Mouse (Mus musculus) CH12.LX (cell line): ENCODE measurements around the gene Mbd3l1. TPM values are rescaled to one million over a fixed set of nuclear protein-coding genes. Genes with fewer than 3 reads are reported as not detected.
A peak's percentile ranks its signal among the peaks of the same experiment; 100 is the strongest.

Experiments used
- DNase-seq: peaks from one replicate; pipeline ENCODE4 v3.0.0-alpha.2; 2013; ENCODE audit errors: extremely low read depth
- H3K27ac ChIP-seq: 2 replicates; pipeline ENCODE4 v1.5.1; 2012; ENCODE audit warnings: low read depth, mild to moderate bottlenecking, control low read depth, moderate library complexity; ENCODE audit not compliant: insufficient read depth
- H3K27me3 ChIP-seq: replicated peaks from 2 replicates; pipeline ENCODE3; 2012; ENCODE audit warnings: inconsistent platforms
- H3K36me3 ChIP-seq, 2 experiments: replicated peaks in 1 of 2; 2 replicates each; pipeline versions ENCODE3 to v1.6.1; 2012; ENCODE audit warnings: inconsistent platforms in 1 of 2, low read length in 1 of 2, mild to moderate bottlenecking in 1 of 2, mixed read lengths in 1 of 2, moderate library complexity in 1 of 2; ENCODE audit not compliant: control insufficient read depth in 1 of 2, insufficient read depth in 1 of 2
- H3K4me1 ChIP-seq, 2 experiments: 2 replicates each; pipeline ENCODE4 v1.6.1; 2012; ENCODE audit warnings: inconsistent platforms in 1 of 2, moderate library complexity in 1 of 2; ENCODE audit not compliant: insufficient read depth in 2 of 2, control insufficient read depth in 1 of 2
- H3K4me2 ChIP-seq: 2 replicates; pipeline ENCODE4 v1.6.1; 2012; ENCODE audit warnings: low read depth, mild to moderate bottlenecking, control low read depth; ENCODE audit not compliant: poor library complexity, insufficient read depth, severe bottlenecking
- H3K4me3 ChIP-seq, 3 experiments: fragments of 150-350 bp in 1 of 3; sonication (generic) in 1 of 3; replicated peaks in 1 of 3; 2 replicates each; pipeline versions ENCODE3 to v1.5.1; 2011 to 2012; ENCODE audit warnings: low read depth in 2 of 3, low read length in 2 of 3, mild to moderate bottlenecking in 2 of 3, moderate library complexity in 2 of 3, control low read depth in 1 of 3, improper control_type of control experiment in 1 of 3, inconsistent platforms in 1 of 3, mixed read lengths in 1 of 3; ENCODE audit not compliant: poor library complexity in 1 of 3
- H3K79me2 ChIP-seq: replicated peaks from 2 replicates; pipeline ENCODE4 v1.6.1; 2012; ENCODE audit warnings: mild to moderate bottlenecking, moderate library complexity; ENCODE audit not compliant: control insufficient read depth, poor library complexity, insufficient read depth, severe bottlenecking; ENCODE audit errors: extremely low read depth
- H3K9ac ChIP-seq: 2 replicates; pipeline ENCODE4 v1.6.1; 2012; ENCODE audit warnings: low read depth, mild to moderate bottlenecking, control low read depth, moderate library complexity; ENCODE audit not compliant: insufficient read depth
- H3K9me3 ChIP-seq: replicated peaks from 2 replicates; pipeline ENCODE3; 2012; ENCODE audit warnings: low read length, inconsistent platforms, mixed read lengths
- CHD1 ChIP-seq: IDR thresholded peaks from 2 replicates; pipeline ENCODE4 v1.6.1; 2012; ENCODE audit warnings: low read depth, low read length, improper control_type of control experiment, inconsistent platforms
- E2F4 ChIP-seq: IDR thresholded peaks from 2 replicates; pipeline ENCODE4 v1.6.1; 2011; ENCODE audit warnings: low read depth, low read length, improper control_type of control experiment; ENCODE audit not compliant: insufficient replicate concordance
- ELF1 ChIP-seq: IDR thresholded peaks from 2 replicates; pipeline ENCODE4 v1.6.1; 2014; ENCODE audit warnings: low read depth, mild to moderate bottlenecking, inconsistent platforms, low read length, improper control_type of control experiment
- ETS1 ChIP-seq: conservative IDR thresholded peaks from 2 replicates; pipeline ENCODE4 v1.6.1; 2012; ENCODE audit warnings: low read depth, mild to moderate bottlenecking, inconsistent platforms, low read length, improper control_type of control experiment, moderate library complexity
- HCFC1 ChIP-seq: IDR thresholded peaks from 2 replicates; pipeline ENCODE4 v1.6.1; 2012; ENCODE audit warnings: low read depth, mild to moderate bottlenecking, inconsistent platforms, low read length, improper control_type of control experiment
- JUND ChIP-seq: conservative IDR thresholded peaks from 2 replicates; pipeline ENCODE4 v1.6.1; 2011; ENCODE audit warnings: low read depth, low read length, improper control_type of control experiment
- MAX ChIP-seq: IDR thresholded peaks from 2 replicates; pipeline ENCODE4 v1.6.1; 2011; ENCODE audit warnings: low read length, improper control_type of control experiment
- MXI1 ChIP-seq: IDR thresholded peaks from 2 replicates; pipeline ENCODE4 v1.6.1; 2011; ENCODE audit warnings: mild to moderate bottlenecking, low read depth, low read length, improper control_type of control experiment
- NELFE ChIP-seq: IDR thresholded peaks from 2 replicates; pipeline ENCODE4 v1.6.1; 2011; ENCODE audit warnings: low read depth, low read length, improper control_type of control experiment
- POLR2A ChIP-seq: IDR thresholded peaks from 2 replicates; pipeline ENCODE4 v1.6.1; 2011; ENCODE audit warnings: low read depth, mild to moderate bottlenecking, improper control_type of control experiment, low read length
- POLR2AphosphoS2 ChIP-seq: IDR thresholded peaks from 2 replicates; pipeline ENCODE4 v1.6.1; 2011; ENCODE audit warnings: low read depth, low read length, improper control_type of control experiment
- RAD21 ChIP-seq: IDR thresholded peaks from 2 replicates; pipeline ENCODE4 v1.6.1; 2011; ENCODE audit warnings: low read depth, mild to moderate bottlenecking, low read length, improper control_type of control experiment, moderate library complexity
- RCOR1 ChIP-seq: conservative IDR thresholded peaks from 2 replicates; pipeline ENCODE4 v1.6.1; 2012; ENCODE audit warnings: low read depth, mild to moderate bottlenecking, inconsistent platforms, low read length, improper control_type of control experiment
- SIN3A ChIP-seq: IDR thresholded peaks from 2 replicates; pipeline ENCODE4 v1.6.1; 2012; ENCODE audit warnings: low read length, improper control_type of control experiment, inconsistent platforms
- TBP ChIP-seq: conservative IDR thresholded peaks from 2 replicates; pipeline ENCODE4 v1.6.1; 2011; ENCODE audit warnings: low read depth, low read length, improper control_type of control experiment
- UBTF ChIP-seq: IDR thresholded peaks from 2 replicates; pipeline ENCODE4 v1.6.1; 2012; ENCODE audit warnings: low read depth, mild to moderate bottlenecking, inconsistent platforms, low read length, improper control_type of control experiment, moderate library complexity
- ZC3H11A ChIP-seq: IDR thresholded peaks from 2 replicates; pipeline ENCODE4 v1.6.1; 2012; ENCODE audit warnings: low read depth, mild to moderate bottlenecking, inconsistent platforms, low read length, improper control_type of control experiment
- ZMIZ1 ChIP-seq: IDR thresholded peaks from 2 replicates; pipeline ENCODE4 v1.6.1; 2012; ENCODE audit warnings: low read depth, mild to moderate bottlenecking, inconsistent platforms, low read length, improper control_type of control experiment
- dilution Hi-C: fragments of 300-500 bp; cut with MboI; formaldehyde crosslinking; loops from 2 replicates; pipeline ENCODE4 v1.14.3; 2020; ENCODE audit warnings: low sequenced_read_pairs; ENCODE audit not compliant: extremely low pct_unique_long_range_greater_than_20kb, extremely low pct_ligation_motif_present
- in situ Hi-C: fragments of 300-500 bp; cut with MboI; formaldehyde crosslinking; loops from 3 replicates; pipeline ENCODE4 v1.14.3; 2019; ENCODE audit warnings: low sequenced_read_pairs, low pct_ligation_motif_present, low pct_unique_long_range_greater_than_20kb, mixed read lengths
- polyA plus RNA-seq: library from polyadenylated mRNA; unstranded; fragments of >175 nt; gene quantifications from 2 replicates; pipeline ENCODE4 v1.2.1, GENCODE M21; 2012; ENCODE audit warnings: low read depth; ENCODE audit not compliant: insufficient read length
- total RNA-seq, 2 experiments: library from RNA; depleted of rRNA; stranded (reverse); fragments of 300-350 nt in 1 of 2; fragments of >200 nt in 1 of 2; gene quantifications; 2 replicates each; pipeline ENCODE4 v1.2.3; 2012 to 2014

Gene Mbd3l1
- total and polyA plus RNA-seq, 3 experiments, result not detected

GRCm38 (mm10) chr9:18467350-18467749 is 10.8 kb upstream of the Mbd3l1 start:
- Histone ChIP-seq H3K4me3 (no peak overlapping the region), H3K4me1 (peaks cover 0 to 3% of the 10 kb centered on the region in 2 experiments; a peak in 1 of 4 replicates), H3K9ac (no peak overlapping the region)
- dilution Hi-C loops, result no loop called here
- TF ChIP-seq SIN3A (no peak), ZC3H11A (no peak), JUND (no peak), CHD1 (no peak), RCOR1 (no peak), ZMIZ1 (no peak), NELFE (no peak), ETS1 (no peak), POLR2AphosphoS2 (no peak)
- TF ChIP-seq, all 38 proteins: peak for 0
- Histone ChIP-seq H3K27me3 (no peaks in the 10 kb centered on the region), H3K27ac (no peak overlapping the region), H3K36me3 (no peaks in the 10 kb centered on the region), H3K79me2 (no peaks in the 10 kb centered on the region), H3K9me3 (no peaks in the 10 kb centered on the region), H3K4me2 (no peak overlapping the region)
- in situ Hi-C loops, result no loop called here
- DNase-seq, result no peak

- Histone ChIP-seq H3K9me3 (no peaks in the 10 kb centered on the region), H3K36me3 (no peaks in the 10 kb centered on the region), H3K4me2 (no peak overlapping the region), H3K27me3 (no peaks in the 10 kb centered on the region), H3K4me1 (peaks cover 0 to 3% of the 10 kb centered on the region in 2 experiments; a peak in 1 of 4 replicates), H3K79me2 (no peaks in the 10 kb centered on the region), H3K27ac (no peak overlapping the region), H3K9ac (no peak overlapping the region), H3K4me3 (no peak overlapping the region)
- TF ChIP-seq RAD21 (no peak), ETS1 (no peak), MXI1 (no peak), NELFE (no peak), HCFC1 (no peak), POLR2AphosphoS2 (no peak), TBP (no peak), E2F4 (no peak), POLR2A (no peak), ELF1 (no peak), MAX (no peak), UBTF (no peak)
- in situ Hi-C loops (no loop called here), dilution Hi-C loops (no loop called here)
- peak; percentile 2 for DNase-seq
Observed at GRCm38 (mm10) chr9:18468005-18468404, 10.2 kb upstream of the Mbd3l1 start.
